Mouse (Mus musculus): ENCODE results near the gene Crls1.

DNA sequence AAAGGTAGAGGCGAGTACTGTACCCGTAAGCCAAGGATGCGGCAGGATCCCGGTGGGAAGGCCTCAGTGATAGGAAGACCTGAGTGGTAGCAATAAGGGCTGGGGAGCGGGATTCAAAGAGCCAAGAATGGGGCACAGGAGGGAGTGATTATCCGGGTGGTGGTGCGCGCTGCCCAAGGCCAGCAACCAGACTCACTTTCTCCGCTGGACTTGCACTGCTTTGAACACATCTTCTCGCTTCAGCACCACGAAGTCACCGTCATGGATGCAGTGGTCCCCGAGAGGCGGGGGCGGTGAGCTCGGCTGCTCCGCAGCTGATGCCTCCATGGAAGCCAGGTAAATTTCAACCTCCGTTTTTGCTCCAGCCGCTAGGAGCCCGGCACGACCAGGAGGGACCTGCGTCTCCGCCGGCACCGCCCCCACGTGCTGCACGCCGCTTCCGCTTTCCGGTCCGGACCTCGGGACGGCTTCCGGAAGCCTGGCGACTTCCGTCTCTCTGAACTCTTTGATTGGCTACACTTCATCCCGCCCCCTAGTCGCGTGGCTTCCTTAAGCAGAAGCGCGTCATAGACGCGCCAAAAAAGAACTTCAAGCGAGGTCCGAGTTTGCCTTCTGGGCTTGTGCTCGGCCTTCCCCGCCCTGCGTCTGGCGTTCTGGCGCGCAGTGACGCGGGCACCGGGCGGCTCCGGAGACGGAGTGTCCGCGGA, 30.7 kb upstream of the Crls1 start, which contains the start of the genes Trmt6 and Mcm8:
- TF ChIP-seq CTCF (IDR thresholded peaks at IDR 0.05) (peak; percentile 50), EP300 (IDR thresholded peaks at IDR 0.05) (peak; percentile 73)
